Mouse (Mus musculus) intestine, embryonic 15.5 days (tissue): ENCODE measurements around the gene Msmb. TPM values are rescaled to one million over a fixed set of nuclear protein-coding genes. Genes with fewer than 3 reads are reported as not detected.
A peak's percentile ranks its signal among the peaks of the same experiment; 100 is the strongest.
"Not testable (repeated sequence)": the region's sequence is repeated elsewhere in the genome, so short reads cannot be mapped to it uniquely, and the experiment has no call there.

Experiments used
- ATAC-seq: fragments of 200-750 bp; cut with Nextera tagmentation; 2 replicates; pipeline ENCODE4 v1.8.0; 2017; ENCODE audit warnings: moderate TSS enrichment, moderate library complexity
- H3K27ac ChIP-seq: fragments of 300-500 bp; sonication (generic); 2 replicates; pipeline ENCODE4 v1.5.1; 2015; ENCODE audit warnings: mild to moderate bottlenecking, inconsistent platforms
- H3K27me3 ChIP-seq: fragments of 300-500 bp; sonication (generic); replicated peaks from 2 replicates; pipeline ENCODE4 v1.6.1; 2015; ENCODE audit warnings: inconsistent platforms
- H3K36me3 ChIP-seq: fragments of 300-500 bp; sonication (generic); 2 replicates; pipeline ENCODE4 v1.6.1; 2015; ENCODE audit warnings: inconsistent platforms
- H3K4me1 ChIP-seq: fragments of 300-500 bp; sonication (generic); replicated peaks from 2 replicates; pipeline ENCODE4 v1.6.1; 2015; ENCODE audit warnings: inconsistent platforms
- H3K4me2 ChIP-seq: fragments of 300-500 bp; sonication (generic); replicated peaks from 2 replicates; pipeline ENCODE4 v1.6.1; 2015; ENCODE audit warnings: mild to moderate bottlenecking, inconsistent platforms
- H3K4me3 ChIP-seq: fragments of 300-500 bp; sonication (generic); replicated peaks from 2 replicates; pipeline ENCODE4 v1.5.1; 2015; ENCODE audit warnings: inconsistent platforms
- H3K9ac ChIP-seq: fragments of 300-500 bp; sonication (generic); 2 replicates; pipeline ENCODE4 v1.6.1; 2015; ENCODE audit warnings: inconsistent platforms
- H3K9me3 ChIP-seq: fragments of 300-500 bp; sonication (generic); 2 replicates; pipeline ENCODE4 v1.6.1; 2016; ENCODE audit warnings: inconsistent platforms
- WGBS: fragments of 180-500 bp; shearing (Covaris S2); methylation state at CpG from one replicate; pipeline ENCODE4 v1.1.7; 2015; 5-methylcytosine and 5-hydroxymethylcytosine counted together
- polyA plus RNA-seq: library from polyadenylated mRNA; unstranded; fragments of >200 nt; fragmentation: Nextera tagmentation; extraction: Ambion mirVana; gene quantifications from 2 replicates; pipeline ENCODE4 v1.2.1, GENCODE M21; 2015

Gene Msmb
- polyA plus RNA-seq, 1 experiment from 2014 or later = not detected

DNA sequence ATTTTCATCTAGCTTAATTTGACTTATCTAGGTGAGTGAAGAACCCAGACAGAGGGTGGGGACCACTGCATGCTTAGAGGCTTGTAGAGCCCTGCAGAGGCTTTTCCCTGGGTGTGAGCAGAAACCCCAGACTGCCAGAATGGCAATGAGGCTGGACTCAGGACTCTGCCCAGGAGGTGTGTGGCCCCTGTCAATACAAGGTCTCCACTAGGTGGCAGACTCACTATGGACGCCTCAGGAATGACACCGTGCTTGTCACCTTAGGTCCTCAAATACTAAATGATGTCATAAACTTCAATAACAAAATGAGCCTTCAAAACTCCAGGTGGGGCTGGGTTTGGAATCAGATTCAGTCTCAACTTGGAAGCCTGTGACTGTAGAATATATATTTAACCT is 19.9 kb upstream of the Msmb start:
- no peak overlapping the region for H3K27ac ChIP-seq
- no peak overlapping the region for H3K4me3 ChIP-seq
- no peak for ATAC-seq
- H3K9ac ChIP-seq = no peak overlapping the region
- no peak overlapping the region for H3K4me2 ChIP-seq
- H3K4me1 ChIP-seq = no peaks in the 10 kb centered on the region
- H3K9me3 ChIP-seq = no peaks in the 10 kb centered on the region
- H3K27me3 ChIP-seq = no peaks in the 10 kb centered on the region
- no peaks in the 10 kb centered on the region for H3K36me3 ChIP-seq
- WGBS = 42% methylated on average over 2 of the region's 2 CpGs

DNA sequence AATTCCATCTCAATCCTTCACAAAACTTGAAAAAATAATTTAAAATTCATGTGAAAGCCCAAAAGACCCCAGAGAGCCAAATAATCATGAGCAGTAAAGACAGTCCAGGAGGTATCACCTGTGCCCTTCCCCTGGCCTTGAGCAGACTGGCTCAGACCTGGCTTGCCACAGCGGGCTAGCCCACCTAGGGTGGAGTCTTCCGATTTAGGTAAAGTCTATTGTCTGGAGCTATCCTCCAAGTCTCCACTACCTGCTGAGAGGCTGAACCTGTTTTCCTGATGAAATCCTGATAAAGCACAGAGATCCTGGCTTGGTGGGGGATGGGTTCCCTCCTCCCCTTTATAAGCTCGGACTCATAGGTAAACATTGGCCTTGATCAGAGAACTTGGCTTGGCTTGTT is 17.6 kb upstream of the Msmb start:
- Histone ChIP-seq H3K4me3 (no peak overlapping the region), H3K4me2 (no peak overlapping the region), H3K27me3 (no peaks in the 10 kb centered on the region), H3K4me1 (no peaks in the 10 kb centered on the region), H3K9ac (no peak overlapping the region), H3K36me3 (no peaks in the 10 kb centered on the region), H3K9me3 (no peaks in the 10 kb centered on the region), H3K27ac (no peak overlapping the region)
- WGBS = 57% methylated on average over 3 of the region's 3 CpGs
- no peak for ATAC-seq

DNA sequence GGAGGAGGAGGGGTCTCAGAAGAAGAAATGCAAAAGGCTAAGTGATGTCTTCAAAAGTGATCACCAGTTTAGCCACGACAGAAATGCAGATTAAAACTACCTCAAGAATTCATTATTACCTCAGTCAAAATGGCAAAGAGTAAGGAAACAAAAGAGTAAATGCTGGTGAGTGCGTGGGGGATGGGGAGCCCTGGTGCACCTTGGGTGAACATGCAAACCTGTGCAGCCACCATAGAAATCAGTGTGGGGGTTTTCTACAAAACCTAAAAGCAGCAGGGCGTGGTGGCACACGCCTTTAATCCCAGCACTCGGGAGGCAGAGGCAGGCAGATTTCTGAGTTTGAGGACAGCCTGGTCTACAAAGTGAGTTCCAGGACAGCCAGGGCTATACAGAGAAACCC is 16.6 kb upstream of the Msmb start:
- H3K27ac ChIP-seq, H3K4me1 ChIP-seq, ATAC-seq, H3K36me3 ChIP-seq, H3K9ac ChIP-seq, H3K9me3 ChIP-seq, H3K4me3 ChIP-seq, H3K4me2 ChIP-seq, H3K27me3 ChIP-seq: not testable (repeated sequence)
- 86% methylated on average over 5 of the region's 5 CpGs for WGBS

DNA sequence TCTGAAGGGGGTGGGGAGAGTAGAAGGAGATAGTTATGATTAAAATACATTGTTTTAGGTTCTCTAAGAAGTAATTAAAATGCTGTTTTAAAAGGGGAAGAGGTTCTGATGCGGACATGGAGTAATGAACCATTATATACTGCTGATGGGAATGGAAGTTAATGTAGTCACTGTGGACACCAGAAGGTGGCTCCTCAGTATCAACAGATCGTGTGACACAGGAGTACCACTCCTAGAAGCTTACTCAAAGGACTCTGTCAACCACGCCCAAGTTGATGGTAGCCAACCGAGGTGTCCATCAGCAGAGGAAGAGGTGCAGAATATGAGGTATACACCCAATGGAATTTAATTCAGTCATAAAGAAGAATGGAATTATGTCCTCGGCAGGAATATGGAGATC is 13.4 kb upstream of the Msmb start:
- Histone ChIP-seq H3K27me3 (no peaks in the 10 kb centered on the region), H3K9ac (no peak overlapping the region), H3K4me1 (no peaks in the 10 kb centered on the region), H3K27ac (no peak overlapping the region), H3K4me3 (no peak overlapping the region), H3K9me3 (no peaks in the 10 kb centered on the region), H3K4me2 (no peak overlapping the region), H3K36me3 (no peaks in the 10 kb centered on the region)
- ATAC-seq = no peak
- WGBS = 72% methylated on average over 5 of the region's 5 CpGs

DNA sequence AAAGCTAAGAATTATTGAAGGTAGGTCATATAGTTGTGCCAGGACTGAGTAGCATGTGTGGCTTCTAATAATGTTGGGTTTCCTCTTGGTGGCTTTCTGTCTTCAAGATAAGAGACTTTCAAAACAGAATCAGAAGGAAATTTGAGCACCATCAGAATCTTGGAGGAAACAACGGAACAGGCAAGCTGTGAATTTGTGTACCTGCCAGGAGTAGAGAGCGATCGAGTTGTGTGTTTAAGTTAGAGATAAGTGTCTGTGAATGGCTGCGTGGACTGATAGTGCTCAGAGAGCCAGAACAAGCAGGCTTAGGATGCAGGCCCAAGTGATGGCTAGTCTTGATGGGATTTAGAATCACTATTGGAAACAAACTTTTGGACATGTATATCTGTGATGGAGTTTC is 10.0 kb upstream of the Msmb start:
- no peak overlapping the region for H3K4me2 ChIP-seq
- no peaks in the 10 kb centered on the region for H3K36me3 ChIP-seq
- no peak for ATAC-seq
- H3K27ac ChIP-seq = no peak overlapping the region
- H3K9ac ChIP-seq = no peak overlapping the region
- WGBS = 38% methylated on average over 4 of the region's 4 CpGs
- H3K27me3 ChIP-seq = no peaks in the 10 kb centered on the region
- H3K4me3 ChIP-seq = no peak overlapping the region
- 0 out of 2 replicates have a peak, but pooled peaks cover 3% of the 10 kb centered on the region for H3K4me1 ChIP-seq
- H3K9me3 ChIP-seq = no peaks in the 10 kb centered on the region

DNA sequence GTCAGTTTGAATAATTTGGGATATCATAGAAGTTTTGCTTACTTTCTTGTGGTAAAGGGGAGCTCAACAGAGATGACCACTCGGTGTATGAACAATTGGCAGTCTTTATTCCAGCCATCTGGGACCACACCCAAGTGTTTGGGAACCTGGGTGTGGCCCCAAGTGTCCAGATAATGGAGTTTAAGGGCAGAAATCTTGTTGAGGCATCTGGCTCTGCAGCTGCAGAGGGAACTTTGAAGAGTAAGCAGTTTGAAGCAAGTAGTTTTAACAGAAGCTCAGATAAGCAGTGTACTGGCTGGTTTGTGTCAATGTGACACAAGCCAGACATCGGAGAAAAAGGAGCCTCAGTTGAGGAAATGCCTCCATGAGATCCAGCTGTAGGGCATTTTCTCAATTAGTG is 7.5 kb upstream of the Msmb start:
- Histone ChIP-seq H3K36me3 (no peaks in the 10 kb centered on the region), H3K9ac (no peak overlapping the region), H3K4me1 (0 out of 2 replicates have a peak, but pooled peaks cover 3% of the 10 kb centered on the region), H3K4me2 (no peak overlapping the region), H3K27ac (no peak overlapping the region), H3K9me3 (no peaks in the 10 kb centered on the region), H3K27me3 (no peaks in the 10 kb centered on the region), H3K4me3 (no peak overlapping the region)
- WGBS = 16% methylated on average over 2 of the region's 2 CpGs
- peak; percentile 31; the same call in 1 of the 2 replicates for ATAC-seq

DNA sequence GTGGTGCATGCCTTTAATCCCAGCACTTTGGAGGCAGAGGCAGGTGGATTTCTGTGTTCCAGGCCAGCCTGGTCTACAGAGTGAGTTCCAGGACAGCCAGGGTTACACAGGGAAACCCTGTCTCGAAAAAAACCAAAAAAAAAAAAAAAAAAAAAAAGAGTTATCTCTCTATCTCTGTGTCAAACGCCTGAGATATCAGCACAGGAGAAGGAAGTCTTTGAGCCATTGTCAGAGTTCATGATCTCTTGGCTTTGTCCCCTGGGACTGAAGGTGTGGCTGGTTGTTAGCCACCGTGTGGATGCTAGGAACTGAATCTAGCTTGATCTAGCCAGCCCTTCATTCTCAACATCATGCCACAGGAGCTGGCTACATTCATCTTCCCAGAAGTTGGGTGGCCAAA is 5.4 kb upstream of the Msmb start:
- not testable (repeated sequence) for H3K9ac ChIP-seq, H3K27me3 ChIP-seq, H3K4me2 ChIP-seq, H3K27ac ChIP-seq, ATAC-seq, H3K36me3 ChIP-seq, H3K4me1 ChIP-seq, H3K4me3 ChIP-seq, H3K9me3 ChIP-seq
- WGBS = 49% methylated on average over 3 of the region's 3 CpGs

DNA sequence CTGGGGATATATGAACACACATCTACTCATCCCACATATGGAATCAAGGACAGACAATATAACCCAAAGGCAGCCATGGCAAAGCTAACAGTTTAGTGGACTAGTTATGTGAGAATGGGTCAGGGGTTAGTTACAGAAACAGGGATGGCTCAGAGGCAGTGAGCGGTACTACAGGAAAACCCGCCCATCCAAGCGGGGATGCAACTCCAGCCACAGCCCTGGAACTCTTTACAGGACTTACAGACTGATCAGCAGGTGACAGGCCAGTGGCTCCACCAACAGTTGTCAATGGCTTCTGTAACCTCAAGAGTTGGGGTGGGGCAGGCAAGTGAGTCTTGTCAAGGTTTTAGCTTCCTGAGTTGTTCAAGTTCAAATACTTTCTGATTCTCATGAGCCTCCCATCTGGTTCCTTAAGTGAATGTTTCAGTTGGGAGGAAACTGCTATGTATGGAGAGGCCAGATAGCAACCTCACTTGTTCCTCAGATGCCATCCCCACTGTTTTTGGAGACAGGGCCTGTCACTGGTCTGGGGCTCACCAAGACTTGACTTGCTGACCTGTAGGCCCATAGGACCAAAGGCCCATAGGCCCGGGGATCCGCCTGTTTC is 1.4 kb upstream of the Msmb start:
- no peaks in the 10 kb centered on the region for H3K36me3 ChIP-seq
- no peaks in the 10 kb centered on the region for H3K9me3 ChIP-seq
- H3K9ac ChIP-seq = no peak overlapping the region
- no peak overlapping the region for H3K4me3 ChIP-seq
- no peak overlapping the region for H3K4me2 ChIP-seq
- WGBS = 82% methylated on average over 5 of the region's 5 CpGs
- no peak overlapping the region for H3K27ac ChIP-seq
- ATAC-seq = no peak
- H3K4me1 ChIP-seq = no peaks in the 10 kb centered on the region
- no peaks in the 10 kb centered on the region for H3K27me3 ChIP-seq

DNA sequence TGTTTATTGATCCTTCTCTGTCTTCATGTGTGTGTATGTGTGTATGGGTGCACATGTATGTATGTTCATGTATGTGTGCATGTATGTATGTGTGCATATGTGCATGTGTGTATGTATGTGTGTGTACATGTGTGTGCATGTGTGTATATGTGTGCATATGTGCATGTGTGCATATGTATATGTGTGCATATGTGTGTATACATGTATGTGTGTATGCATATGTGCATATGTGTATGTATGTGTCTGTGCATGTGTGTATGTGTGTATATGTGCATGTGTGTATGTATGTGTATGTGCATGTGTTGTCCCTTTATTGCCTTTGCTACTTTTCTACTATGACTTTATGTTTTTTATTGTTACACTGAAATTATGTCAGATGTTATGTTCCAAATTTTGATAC is 2.9 kb downstream of the Msmb start:
- Histone ChIP-seq H3K36me3 (no peaks in the 10 kb centered on the region), H3K4me2 (no peak overlapping the region), H3K9me3 (no peaks in the 10 kb centered on the region), H3K4me1 (no peaks in the 10 kb centered on the region), H3K9ac (no peak overlapping the region), H3K27me3 (no peaks in the 10 kb centered on the region), H3K4me3 (no peak overlapping the region), H3K27ac (no peak overlapping the region)
- ATAC-seq = no peak

DNA sequence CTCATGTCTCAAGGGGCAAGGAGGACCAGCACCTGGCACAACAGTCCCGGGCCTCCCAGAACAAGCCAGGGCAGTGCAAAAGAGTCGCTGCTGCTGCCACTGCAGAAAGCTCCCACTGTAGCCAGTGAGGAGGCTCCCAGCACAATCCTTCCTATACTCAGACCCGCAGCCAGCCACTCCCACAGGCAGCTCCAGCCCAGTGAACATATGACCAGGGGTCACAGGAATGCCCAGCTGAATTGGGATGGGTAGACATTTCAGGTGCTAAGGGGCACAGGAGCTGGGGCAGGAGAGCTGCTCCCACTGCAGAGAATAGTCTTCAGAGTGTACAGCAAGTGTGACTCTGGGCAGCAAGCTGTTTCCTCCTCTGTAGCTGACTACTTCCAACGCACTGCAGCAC is 3.6 kb downstream of the Msmb start:
- Histone ChIP-seq H3K27me3 (no peaks in the 10 kb centered on the region), H3K4me3 (no peak overlapping the region), H3K9ac (no peak overlapping the region), H3K9me3 (no peaks in the 10 kb centered on the region), H3K4me1 (no peaks in the 10 kb centered on the region), H3K36me3 (no peaks in the 10 kb centered on the region), H3K4me2 (no peak overlapping the region), H3K27ac (no peak overlapping the region)
- 62% methylated on average over 4 of the region's 4 CpGs for WGBS
- ATAC-seq = no peak

DNA sequence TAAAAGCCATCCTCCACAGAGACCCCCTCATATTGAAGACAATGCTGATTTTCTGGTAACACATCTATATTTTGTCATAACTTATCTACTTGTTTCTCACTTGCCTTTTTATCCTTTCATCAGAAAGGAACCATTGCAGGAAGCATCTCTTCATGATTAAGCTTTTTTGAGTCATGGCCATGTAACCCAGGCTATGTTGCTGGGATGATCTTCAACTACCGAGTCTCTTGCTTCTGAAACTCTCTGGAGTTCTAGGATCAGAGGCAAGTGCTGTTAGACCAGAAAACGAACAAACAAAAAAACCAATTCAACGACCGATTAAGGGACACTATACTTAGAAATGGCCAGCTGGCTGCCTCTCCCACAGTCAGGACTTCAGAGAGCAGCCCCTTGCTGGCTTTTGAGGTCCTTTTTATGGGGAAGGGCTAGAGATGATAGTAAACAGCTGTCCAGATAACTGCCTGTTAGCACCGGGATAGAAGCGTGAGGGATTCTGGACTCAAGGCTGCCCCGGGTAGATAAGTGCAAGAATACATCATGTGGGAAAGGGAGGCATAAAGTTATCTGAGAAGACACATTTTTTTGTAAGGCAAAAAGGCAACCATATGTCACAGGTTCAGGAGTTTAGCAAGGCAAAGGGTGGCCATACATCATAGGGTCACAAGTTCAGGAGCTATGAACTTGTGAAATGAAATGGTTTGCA is 4.1 kb downstream of the Msmb start:
- no peak overlapping the region for H3K27ac ChIP-seq
- no peak overlapping the region for H3K4me2 ChIP-seq
- ATAC-seq = peak; percentile 61
- H3K36me3 ChIP-seq = no peaks in the 10 kb centered on the region
- no peaks in the 10 kb centered on the region for H3K9me3 ChIP-seq
- H3K4me1 ChIP-seq = no peaks in the 10 kb centered on the region
- H3K27me3 ChIP-seq = no peaks in the 10 kb centered on the region
- no peak overlapping the region for H3K9ac ChIP-seq
- 62% methylated on average over 7 of the region's 7 CpGs for WGBS
- H3K4me3 ChIP-seq = no peak overlapping the region

DNA sequence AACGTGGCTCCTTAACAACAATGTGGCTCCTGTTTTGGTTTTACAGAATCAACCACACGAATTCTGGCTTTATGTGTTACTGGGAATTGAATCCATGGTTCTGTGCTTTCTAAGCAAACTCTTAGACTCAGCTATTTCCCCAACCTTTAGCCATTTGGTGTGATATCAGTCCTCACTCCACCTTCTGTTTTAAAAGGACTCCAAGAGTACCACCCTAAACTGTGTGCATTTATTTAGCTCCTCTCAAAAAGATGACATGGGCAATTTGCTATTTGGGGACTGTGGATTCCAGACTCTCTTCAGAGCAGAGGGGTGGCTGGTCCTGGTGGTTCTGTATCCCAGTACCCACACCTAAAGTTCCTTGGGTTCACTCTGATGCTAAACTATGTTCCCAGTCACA is 4.8 kb downstream of the Msmb start:
- H3K27me3 ChIP-seq = no peaks in the 10 kb centered on the region
- H3K9ac ChIP-seq = no peak overlapping the region
- H3K4me3 ChIP-seq = no peak overlapping the region
- 60% methylated on average over 2 of the region's 2 CpGs for WGBS
- no peaks in the 10 kb centered on the region for H3K9me3 ChIP-seq
- H3K36me3 ChIP-seq = no peaks in the 10 kb centered on the region
- H3K27ac ChIP-seq = no peak overlapping the region
- no peaks in the 10 kb centered on the region for H3K4me1 ChIP-seq
- no peak overlapping the region for H3K4me2 ChIP-seq
- ATAC-seq = no peak

DNA sequence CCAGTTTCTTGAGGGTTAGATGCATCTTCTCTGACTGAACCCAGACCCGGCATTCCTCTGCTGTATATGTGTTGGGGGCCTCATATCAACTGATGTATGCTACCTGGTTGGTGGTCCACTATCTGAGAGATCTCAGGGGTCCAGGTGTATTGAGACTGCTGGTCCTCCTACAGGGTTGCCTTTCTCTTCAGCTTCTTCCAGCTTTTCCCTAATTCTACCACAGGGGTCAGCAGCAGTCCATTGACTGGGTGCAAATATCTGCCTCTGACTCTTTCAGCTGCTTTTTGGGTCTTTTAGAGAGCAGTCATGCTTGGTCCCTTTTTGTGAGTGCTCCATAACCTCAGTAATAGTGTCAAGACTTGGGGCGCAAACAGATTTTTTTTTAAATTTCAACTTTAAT is 9.0 kb downstream of the Msmb start:
- no peaks in the 10 kb centered on the region for H3K4me1 ChIP-seq
- no peak overlapping the region for H3K9ac ChIP-seq
- H3K27ac ChIP-seq = no peak overlapping the region
- no peak for ATAC-seq
- H3K4me2 ChIP-seq = no peak overlapping the region
- H3K4me3 ChIP-seq = no peak overlapping the region
- 90% methylated on average over 2 of the region's 2 CpGs for WGBS
- no peaks in the 10 kb centered on the region for H3K27me3 ChIP-seq
- no peaks in the 10 kb centered on the region for H3K9me3 ChIP-seq
- H3K36me3 ChIP-seq = no peaks in the 10 kb centered on the region
